ENCODE assay signal across 13 mouse cellular contexts in the genomic region with DNA sequence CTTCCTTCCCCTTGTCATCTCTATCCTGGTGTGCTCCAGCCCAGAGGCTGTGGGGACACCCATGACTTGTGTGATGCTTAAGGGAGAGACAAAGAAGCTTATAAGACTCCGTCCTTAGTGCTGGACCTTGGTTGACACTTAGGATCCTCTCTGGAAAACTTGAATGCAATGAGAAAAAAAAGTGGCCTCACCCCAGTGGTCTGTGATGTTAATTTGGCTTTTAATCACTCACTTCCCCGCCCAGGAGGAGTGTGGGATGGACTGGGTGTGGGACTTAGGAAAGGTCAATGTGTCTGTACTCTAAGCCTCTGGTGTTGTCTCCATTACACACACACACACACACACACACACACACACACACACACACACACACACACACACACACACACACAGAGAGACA.
"Had no signal": no experiment of that assay in that cellular context is flagged by ENCODE, and none has a peak within 500 bp of the region (broad histone marks: within the 10 kb centered on the region; RNA-seq: fewer than 3 reads in every experiment).

No protein-coding gene starts in this region.

- DNase-seq: gastrocnemius, postnatal 14 days; gastrocnemius, postnatal 36 days; heart, adult 11 months; heart, adult 2 months; heart, postnatal 14 days; heart, postnatal 36 days; kidney, adult 11 months; kidney, adult 2 months; kidney, adult 9 months; kidney, postnatal 14 days; kidney, postnatal 36 days; liver; liver, embryonic 13.5 days had no signal
